Mouse (Mus musculus) spleen, postnatal 10 days (tissue): ENCODE results near the gene Gm19684.
"Not testable (repeated sequence)": the region's sequence is repeated elsewhere in the genome, so short reads cannot be mapped to it uniquely, and the experiment has no call there.

Experiments used
- DNase-seq, 2 experiments: peaks; one replicate each; pipeline ENCODE4 v3.0.0; 2021 to 2022; ENCODE audit warnings: low spot score in 2 of 2

Gm19684 gene

GRCm38 (mm10) chr17:36131516-36132265 lies 10.2 kb downstream of the Gm19684 start:
- no peak for DNase-seq

GRCm38 (mm10) chr17:36135421-36136231 lies 14.1 kb downstream of the Gm19684 start:
- not testable (repeated sequence) for DNase-seq

GRCm38 (mm10) chr17:36136299-36136848 lies 14.9 kb downstream of the Gm19684 start:
- DNase-seq, result not testable (repeated sequence)

- peak in 1 of 2 experiments; percentile 24 for DNase-seq
These were observed 23.8 kb downstream of the Gm19684 start for GRCm38 (mm10) chr17:36145111-36145860.

GRCm38 (mm10) chr17:36145861-36146156 lies 24.3 kb downstream of the Gm19684 start:
- DNase-seq, result not testable (repeated sequence)

- DNase-seq, result not testable (repeated sequence)
These were observed 25.5 kb downstream of the Gm19684 start for GRCm38 (mm10) chr17:36146937-36147336.

GRCm38 (mm10) chr17:36148468-36148867 lies 27.0 kb downstream of the Gm19684 start:
- not testable (repeated sequence) for DNase-seq

- not testable (repeated sequence) for DNase-seq
These were observed 29.7 kb downstream of the Gm19684 start for GRCm38 (mm10) chr17:36151200-36151599.

GRCm38 (mm10) chr17:36154271-36155149 lies 33.0 kb downstream of the Gm19684 start:
- no peak for DNase-seq

- DNase-seq, result not testable (repeated sequence)
These were observed 36.3 kb downstream of the Gm19684 start for GRCm38 (mm10) chr17:36157782-36158181.

- not testable (repeated sequence) for DNase-seq
These were observed 36.8 kb downstream of the Gm19684 start for GRCm38 (mm10) chr17:36158264-36158663.

GRCm38 (mm10) chr17:36161129-36162051 lies 39.9 kb downstream of the Gm19684 start:
- DNase-seq, result no peak

GRCm38 (mm10) chr17:36166901-36167300 lies 45.4 kb downstream of the Gm19684 start:
- not testable (repeated sequence) for DNase-seq

GRCm38 (mm10) chr17:36167306-36168038 lies 46.0 kb downstream of the Gm19684 start:
- no peak for DNase-seq

- peak in 1 of 2 experiments; percentile 27 for DNase-seq
These were observed 46.7 kb downstream of the Gm19684 start, which contains the start of gene Gm8909 for GRCm38 (mm10) chr17:36168039-36168652. TSS of gene Gm8909 (minus strand) at chr17:36168537.

GRCm38 (mm10) chr17:36169094-36169493 lies 47.6 kb downstream of the Gm19684 start:
- DNase-seq, result not testable (repeated sequence)

GRCm38 (mm10) chr17:36169753-36170152 lies 48.3 kb downstream of the Gm19684 start:
- DNase-seq, result no peak

- no peak for DNase-seq
These were observed 48.9 kb downstream of the Gm19684 start for GRCm38 (mm10) chr17:36170287-36170814.
